Mouse (Mus musculus) hindbrain, embryonic 15.5 days (tissue): ENCODE measurements around the gene 1700020A23Rik. TPM values are rescaled to one million over a fixed set of nuclear protein-coding genes. Genes with fewer than 3 reads are reported as not detected.
"Not testable (repeated sequence)": the region's sequence is repeated elsewhere in the genome, so short reads cannot be mapped to it uniquely, and the experiment has no call there.

Experiments
- ATAC-seq: fragments of 200-750 bp; cut with Nextera tagmentation; 2 replicates; pipeline ENCODE4 v1.8.0; 2017; ENCODE audit warnings: low read depth, moderate number of reproducible peaks, moderate TSS enrichment; ENCODE audit not compliant: low FRiP score
- H3K27ac ChIP-seq: fragments of 300-500 bp; sonication (generic); replicated peaks from 2 replicates; pipeline ENCODE4 v1.5.1; 2015; ENCODE audit warnings: mild to moderate bottlenecking, inconsistent platforms
- H3K27me3 ChIP-seq: fragments of 300-500 bp; sonication (generic); 2 replicates; pipeline ENCODE4 v1.6.1; 2015; ENCODE audit warnings: control low read depth, inconsistent platforms
- H3K36me3 ChIP-seq: fragments of 300-500 bp; sonication (generic); 2 replicates; pipeline ENCODE4 v1.6.1; 2015; ENCODE audit warnings: control low read depth, inconsistent platforms
- H3K4me1 ChIP-seq: fragments of 300-500 bp; sonication (generic); replicated peaks from 2 replicates; pipeline ENCODE4 v1.6.1; 2015; ENCODE audit warnings: control low read depth, inconsistent platforms
- H3K4me2 ChIP-seq: fragments of 300-500 bp; sonication (generic); 2 replicates; pipeline ENCODE4 v1.6.1; 2015; ENCODE audit warnings: moderate library complexity, mild to moderate bottlenecking, inconsistent platforms
- H3K4me3 ChIP-seq: fragments of 300-500 bp; sonication (generic); 2 replicates; pipeline ENCODE4 v1.5.1; 2015; ENCODE audit warnings: mild to moderate bottlenecking, inconsistent platforms
- H3K9ac ChIP-seq: fragments of 300-500 bp; sonication (generic); 2 replicates; pipeline ENCODE4 v1.6.1; 2015; ENCODE audit warnings: inconsistent platforms
- H3K9me3 ChIP-seq: fragments of 300-500 bp; sonication (generic); 2 replicates; pipeline ENCODE4 v1.6.1; 2016; ENCODE audit warnings: control low read depth, inconsistent platforms
- WGBS: fragments of 180-500 bp; shearing (Covaris S2); methylation state at CpG from one replicate; pipeline ENCODE4 v1.1.7; 2015; 5-methylcytosine and 5-hydroxymethylcytosine counted together
- polyA plus RNA-seq: library from polyadenylated mRNA; unstranded; fragments of >200 nt; fragmentation: Nextera tagmentation; extraction: Ambion mirVana; gene quantifications from 2 replicates; pipeline ENCODE4 v1.2.1, GENCODE M21; 2015

Gene 1700020A23Rik
- polyA plus RNA-seq: 0.38 and 0.97 TPM in 2 replicates

DNA sequence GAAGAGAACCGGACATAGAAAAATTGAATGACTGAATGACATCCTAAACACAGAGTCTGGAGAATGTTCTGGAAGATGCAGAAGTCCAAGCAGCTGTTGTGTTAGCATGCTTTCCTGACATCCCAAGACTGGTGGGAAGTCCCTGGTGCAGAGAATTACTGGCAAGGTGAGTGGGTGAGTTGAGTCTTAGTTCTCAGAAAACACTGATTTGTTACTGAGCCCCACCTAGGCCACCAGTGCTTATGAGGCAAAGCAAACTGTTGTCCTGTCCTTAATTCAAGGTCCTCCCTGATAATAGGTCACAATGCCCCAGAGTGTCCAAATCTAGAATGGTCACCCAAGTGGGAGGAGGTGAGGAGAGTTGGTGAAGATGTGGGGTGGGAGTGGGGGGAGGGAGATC is at the start of gene 1700020A23Rik, which contains the start of gene Gm28372:
TSS of gene 1700020A23Rik (plus strand) at position 321 of the 400 bp plus-strand sequence.
TSS of gene Gm28372 (plus strand) at position 301 of the 400 bp plus-strand sequence.
- Histone ChIP-seq H3K4me2 (no peak within 1 kb of the TSS), H3K36me3 (no peaks in the 10 kb centered on the region), H3K27ac (no peak within 1 kb of the TSS), H3K9ac (no peak within 1 kb of the TSS), H3K4me3 (no peak within 1 kb of the TSS), H3K9me3 (no peaks in the 10 kb centered on the region), H3K4me1 (0 out of 2 replicates have a peak, but pooled peaks cover 4% of the 10 kb centered on the region), H3K27me3 (no peaks in the 10 kb centered on the region)
- 92% methylated on average over 1 of the region's 1 CpGs for WGBS
- no peak for ATAC-seq

DNA sequence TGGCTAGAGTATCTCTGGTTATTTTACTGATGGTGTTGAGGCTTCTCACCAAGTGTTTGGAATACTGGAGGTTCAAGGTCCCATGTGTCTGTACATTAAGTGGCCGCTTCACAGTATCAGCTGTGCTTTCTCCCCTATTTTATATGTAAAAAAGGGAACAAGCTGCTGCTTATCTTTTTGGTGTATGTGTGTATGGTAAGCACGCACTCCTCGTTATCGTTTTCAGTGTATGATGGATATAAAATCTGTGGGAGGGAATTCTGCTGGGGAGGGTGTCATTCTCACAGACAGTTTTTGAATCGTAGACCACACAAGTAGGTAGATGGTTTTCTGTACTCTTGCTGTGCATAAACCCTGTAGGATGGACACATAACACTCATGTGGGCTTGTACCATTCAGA is 47.5 kb upstream of the 1700020A23Rik start:
- Histone ChIP-seq H3K9me3 (no peaks in the 10 kb centered on the region), H3K27me3 (peaks cover 35% of the 10 kb centered on the region), H3K4me1 (peaks cover 6% of the 10 kb centered on the region), H3K9ac (no peak overlapping the region), H3K36me3 (no peaks in the 10 kb centered on the region), H3K27ac (no peak overlapping the region), H3K4me2 (no peak overlapping the region), H3K4me3 (no peak overlapping the region)
- 88% methylated on average over 5 of the region's 5 CpGs for WGBS
- ATAC-seq: no peak

DNA sequence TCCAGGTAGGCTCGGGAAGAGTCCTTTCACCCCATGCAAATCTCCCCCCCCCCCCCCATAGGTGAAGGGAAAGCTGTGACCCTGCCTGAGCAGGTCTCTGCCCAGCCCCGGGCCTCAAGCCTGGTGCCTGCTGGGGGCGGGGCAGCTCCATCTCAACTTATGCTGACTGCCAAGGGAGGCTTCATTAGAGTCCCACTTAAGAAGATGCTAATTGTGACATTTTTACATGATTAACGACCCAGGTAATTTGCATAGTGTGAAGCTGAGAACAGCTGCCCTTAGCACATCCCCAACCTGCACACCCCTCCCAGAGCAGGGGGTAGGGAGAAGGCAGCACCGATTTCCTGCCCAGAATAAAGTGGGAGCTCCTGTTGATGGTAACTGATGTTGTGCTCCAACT is 46.2 kb upstream of the 1700020A23Rik start:
- peaks cover 48% of the 10 kb centered on the region for H3K27me3 ChIP-seq
- 16% methylated on average over 5 of the region's 5 CpGs for WGBS

DNA sequence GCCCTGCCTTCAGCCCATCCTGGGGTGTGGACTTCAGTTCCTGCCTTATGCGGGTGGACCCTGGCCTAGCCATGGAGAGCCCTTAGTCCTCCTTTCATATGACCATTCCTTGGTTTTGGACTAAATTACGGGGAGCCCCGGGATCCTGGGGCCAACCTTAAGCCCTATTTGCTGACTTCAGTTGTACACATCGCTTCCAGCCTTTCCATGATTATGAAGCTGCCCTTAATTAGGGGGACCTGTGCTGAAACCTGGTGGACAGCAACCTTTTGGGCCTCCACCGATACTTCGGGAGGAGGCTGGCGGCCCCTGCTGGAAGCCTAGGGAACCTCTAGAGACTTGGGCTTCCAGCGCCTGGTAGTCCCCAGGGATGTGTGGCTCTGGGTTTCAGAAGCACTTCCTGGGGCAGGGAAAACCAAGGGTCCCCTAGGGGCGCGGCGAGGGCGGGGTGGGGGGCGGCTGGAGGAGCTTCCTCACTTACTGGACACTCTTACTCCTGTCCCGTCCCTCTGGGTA is 42.5 kb upstream of the 1700020A23Rik start:
- Histone ChIP-seq H3K36me3 (no peaks in the 10 kb centered on the region), H3K4me3 (no peak overlapping the region), H3K27ac (no peak overlapping the region), H3K9ac (no peak overlapping the region), H3K4me1 (peaks cover 8% of the 10 kb centered on the region), H3K9me3 (no peaks in the 10 kb centered on the region), H3K4me2 (no peak overlapping the region), H3K27me3 (peaks cover 50% of the 10 kb centered on the region)
- peak; percentile 43; the same call in 1 of the 2 replicates for ATAC-seq
- 5% methylated on average over 14 of the region's 14 CpGs for WGBS

More for the DNA sequence above, 46.2 kb upstream of the 1700020A23Rik start:
- Histone ChIP-seq H3K4me3 (no peak overlapping the region), H3K27ac (no peak overlapping the region), H3K36me3 (no peaks in the 10 kb centered on the region), H3K9me3 (no peaks in the 10 kb centered on the region), H3K4me1 (peaks cover 8% of the 10 kb centered on the region), H3K9ac (no peak overlapping the region), H3K4me2 (no peak overlapping the region)
- ATAC-seq: 0 out of 2 replicates have a peak, but pooled peaks have one; percentile 30

DNA sequence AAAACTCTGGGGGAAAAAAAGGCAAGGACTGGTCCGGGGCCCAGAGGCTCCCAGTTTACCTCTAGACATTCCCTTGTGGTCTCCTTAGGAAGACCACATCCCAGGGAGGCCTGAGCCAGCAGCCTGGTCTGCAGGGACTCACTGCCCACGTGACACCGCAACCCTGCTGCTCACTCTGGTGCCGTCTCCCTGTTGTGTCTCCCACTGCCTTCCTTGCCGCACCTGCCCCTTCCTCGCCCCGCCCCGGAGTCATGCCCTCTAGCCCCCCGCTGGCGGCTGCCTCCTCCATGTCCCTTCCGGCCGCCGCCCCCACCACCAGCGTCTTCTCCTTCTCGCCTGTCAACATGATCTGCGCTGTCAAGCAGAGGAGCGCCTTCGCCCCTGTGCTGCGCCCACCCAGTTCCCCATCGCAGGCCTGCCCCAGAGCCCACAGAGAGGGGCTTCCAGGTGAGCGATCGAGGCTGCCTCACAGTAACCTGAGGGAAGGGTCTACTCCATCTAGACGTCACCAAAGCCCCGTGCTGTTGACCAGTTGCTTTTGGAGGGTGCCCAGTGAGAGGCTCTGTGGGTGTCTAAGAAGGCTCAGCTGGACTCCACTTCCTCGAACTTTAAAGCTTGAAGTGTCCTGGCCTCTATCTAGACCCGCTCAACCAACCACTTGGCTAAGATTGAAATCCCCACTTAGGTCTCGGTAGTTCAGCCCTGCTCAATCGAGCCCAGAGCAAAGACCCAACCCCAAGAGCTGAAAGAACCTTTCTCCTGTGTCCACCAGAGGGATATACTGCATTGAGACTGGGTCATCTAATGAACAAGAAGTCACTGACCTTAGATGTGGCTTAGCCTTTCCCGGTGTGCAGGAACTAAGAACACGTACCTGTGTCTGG is 39.6 kb upstream of the 1700020A23Rik start:
- Histone ChIP-seq H3K27ac (no peak overlapping the region), H3K4me1 (peaks cover 8% of the 10 kb centered on the region), H3K4me3 (peak overlapping the region; percentile 30), H3K9me3 (no peaks in the 10 kb centered on the region), H3K27me3 (peaks cover 36% of the 10 kb centered on the region), H3K4me2 (peak overlapping the region; percentile 57), H3K36me3 (no peaks in the 10 kb centered on the region), H3K9ac (peak overlapping the region; percentile 31)
- peak; percentile 61; the same call in 1 of the 2 replicates for ATAC-seq
- 11% methylated on average over 30 of the region's 30 CpGs for WGBS

DNA sequence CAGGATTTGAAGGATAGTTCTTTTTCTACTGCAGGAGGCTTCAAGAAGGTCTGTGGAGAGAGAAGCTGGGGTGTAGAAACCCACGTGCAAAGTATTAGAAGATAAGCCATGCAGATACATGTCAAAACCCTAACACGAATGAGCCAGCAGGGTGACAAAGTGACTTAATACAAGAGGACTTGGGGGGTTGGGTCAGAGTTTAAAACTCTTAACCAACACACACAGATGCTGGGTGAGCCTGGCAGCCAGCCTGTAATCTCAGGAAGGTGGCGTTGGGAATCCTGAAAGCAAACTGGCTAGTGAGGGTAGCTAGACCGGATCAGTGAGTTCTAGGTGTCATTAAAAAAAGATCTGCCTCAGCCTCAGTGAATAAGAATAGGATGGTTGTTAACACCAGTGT is 37.7 kb upstream of the 1700020A23Rik start:
- Histone ChIP-seq H3K36me3 (no peaks in the 10 kb centered on the region), H3K4me2 (no peak overlapping the region), H3K9me3 (no peaks in the 10 kb centered on the region), H3K27ac (no peak overlapping the region), H3K9ac (no peak overlapping the region), H3K4me3 (no peak overlapping the region), H3K4me1 (peaks cover 3% of the 10 kb centered on the region), H3K27me3 (peaks cover 17% of the 10 kb centered on the region)
- 65% methylated on average over 4 of the region's 4 CpGs for WGBS
- no peak for ATAC-seq

DNA sequence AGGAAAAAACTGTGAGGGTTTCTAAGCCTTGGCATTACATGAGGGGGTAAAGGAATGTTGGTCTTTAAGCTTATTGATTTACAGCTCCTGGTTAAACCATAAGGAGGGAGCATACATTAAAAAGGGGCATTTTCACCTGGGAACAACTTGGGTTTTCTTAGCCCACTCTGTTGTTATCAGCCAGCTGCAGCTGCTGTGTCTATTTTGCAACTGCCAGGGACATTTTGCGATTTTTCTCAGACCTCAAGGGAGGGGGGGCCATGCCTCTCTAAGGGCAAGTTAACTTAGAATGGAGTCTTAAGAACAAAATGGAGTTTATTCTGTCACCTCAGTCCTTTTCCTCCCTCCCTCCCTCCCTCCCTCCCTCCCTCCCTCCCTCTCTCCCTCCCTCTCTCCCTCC is 32.0 kb upstream of the 1700020A23Rik start:
- ATAC-seq, H3K27me3 ChIP-seq, H3K27ac ChIP-seq, H3K4me2 ChIP-seq, H3K4me1 ChIP-seq, H3K36me3 ChIP-seq, H3K9me3 ChIP-seq, H3K9ac ChIP-seq, H3K4me3 ChIP-seq: not testable (repeated sequence)
- 44% methylated on average over 1 of the region's 1 CpGs for WGBS

DNA sequence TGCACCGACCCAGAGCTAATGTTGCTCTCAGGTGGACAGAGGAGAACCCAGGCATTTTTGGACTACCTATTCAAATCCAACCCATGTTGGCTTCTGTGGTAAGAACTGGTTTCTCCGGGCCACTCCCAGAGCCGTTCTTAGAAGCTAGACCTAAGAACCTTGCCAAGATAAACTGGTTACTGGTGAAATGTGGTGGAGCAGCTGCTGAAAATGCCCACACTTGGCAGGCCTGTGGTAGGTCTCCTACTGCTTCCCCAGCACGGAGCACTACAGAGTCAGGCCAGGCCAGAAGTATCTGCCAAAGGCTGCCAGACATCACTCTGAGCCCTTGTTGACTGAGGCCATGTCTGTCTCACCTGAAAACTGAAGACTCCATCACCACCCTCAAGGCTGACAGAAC is 30.1 kb upstream of the 1700020A23Rik start:
- Histone ChIP-seq H3K27me3 (no peaks in the 10 kb centered on the region), H3K4me1 (no peaks in the 10 kb centered on the region), H3K9me3 (no peaks in the 10 kb centered on the region), H3K9ac (no peak overlapping the region), H3K4me2 (no peak overlapping the region), H3K27ac (no peak overlapping the region), H3K4me3 (no peak overlapping the region), H3K36me3 (no peaks in the 10 kb centered on the region)
- WGBS: 81% methylated on average over 4 of the region's 4 CpGs
- ATAC-seq: no peak

DNA sequence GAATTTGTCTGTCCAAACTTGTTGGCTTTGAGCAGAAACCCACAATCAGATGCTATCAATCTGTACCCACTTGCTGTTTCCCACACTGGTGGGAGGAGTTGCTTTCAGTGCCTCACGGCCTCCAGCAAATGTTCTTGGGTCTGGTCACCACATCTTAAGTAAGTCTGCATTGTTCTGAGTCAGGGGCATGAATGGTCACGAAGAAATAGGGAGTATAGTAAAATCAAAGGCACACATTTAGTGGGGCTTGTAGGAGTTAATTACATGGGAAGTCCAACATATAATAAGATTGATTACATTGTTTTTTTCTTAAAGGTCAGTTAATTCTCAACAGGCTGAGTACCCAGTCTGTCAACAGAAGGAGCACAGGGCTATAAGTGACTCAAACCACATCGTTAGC is 21.9 kb upstream of the 1700020A23Rik start:
- ATAC-seq: no peak

DNA sequence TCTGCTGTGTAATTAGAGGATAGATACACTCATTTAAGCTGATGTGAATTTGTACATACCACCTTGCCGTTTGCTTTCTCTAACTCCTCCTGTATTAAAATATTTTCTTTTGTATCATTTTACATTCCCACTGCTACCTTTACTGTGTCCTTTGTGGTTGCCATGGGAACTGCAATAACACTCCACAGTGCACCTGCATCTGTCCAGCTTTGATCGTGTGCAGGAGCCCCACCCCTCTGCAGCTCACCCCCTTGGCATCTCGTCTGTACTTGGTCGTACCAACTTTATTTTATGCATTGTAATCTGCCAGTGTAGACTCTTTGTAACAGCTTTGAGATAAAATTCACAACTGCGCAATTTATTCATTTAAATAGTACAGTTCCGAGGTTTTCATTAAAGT is 21.2 kb upstream of the 1700020A23Rik start:
- Histone ChIP-seq H3K4me2 (no peak overlapping the region), H3K36me3 (no peaks in the 10 kb centered on the region), H3K27ac (no peak overlapping the region), H3K4me3 (no peak overlapping the region), H3K4me1 (no peaks in the 10 kb centered on the region), H3K9ac (no peak overlapping the region), H3K27me3 (no peaks in the 10 kb centered on the region; the same call in 1 of the 2 replicates), H3K9me3 (no peaks in the 10 kb centered on the region)
- whole genome bisulfite sequencing: 66% methylated on average over 6 of the region's 6 CpGs
- no peak for ATAC-seq

More for the DNA sequence above, 21.9 kb upstream of the 1700020A23Rik start:
- Histone ChIP-seq H3K36me3 (no peaks in the 10 kb centered on the region), H3K4me2 (no peak overlapping the region), H3K4me1 (no peaks in the 10 kb centered on the region), H3K9ac (no peak overlapping the region), H3K9me3 (no peaks in the 10 kb centered on the region), H3K27ac (no peak overlapping the region), H3K4me3 (no peak overlapping the region), H3K27me3 (no peaks in the 10 kb centered on the region; the same call in 1 of the 2 replicates)
- WGBS: 47% methylated on average over 3 of the region's 3 CpGs

DNA sequence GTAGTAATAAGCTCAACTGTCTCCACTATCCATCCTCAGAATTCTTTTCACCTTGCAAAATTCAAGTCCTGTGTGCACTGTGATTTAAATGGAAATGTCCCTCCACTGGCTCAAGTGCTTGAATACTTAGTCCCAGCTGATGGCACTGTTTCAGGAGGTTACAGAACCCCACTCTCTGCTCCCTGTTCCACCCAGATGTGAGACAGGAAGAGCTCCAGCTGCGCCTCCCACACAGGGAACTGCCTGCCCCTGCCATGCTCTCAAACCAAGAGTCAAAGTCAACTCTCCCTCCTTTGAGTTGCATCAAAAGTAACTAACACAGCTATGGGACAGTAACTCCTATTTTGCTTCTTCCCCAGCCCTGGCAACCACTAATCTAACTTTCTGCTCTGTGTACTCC is 18.8 kb upstream of the 1700020A23Rik start:
- H3K9me3 ChIP-seq: no peaks in the 10 kb centered on the region
- no peak overlapping the region for H3K4me2 ChIP-seq
- H3K27me3 ChIP-seq: no peaks in the 10 kb centered on the region; the same call in 1 of the 2 replicates
- no peak overlapping the region for H3K9ac ChIP-seq
- WGBS: 85% methylated on average over 1 of the region's 1 CpGs
- ATAC-seq: no peak
- H3K27ac ChIP-seq: no peak overlapping the region
- H3K4me1 ChIP-seq: no peaks in the 10 kb centered on the region
- no peaks in the 10 kb centered on the region for H3K36me3 ChIP-seq
- H3K4me3 ChIP-seq: no peak overlapping the region

DNA sequence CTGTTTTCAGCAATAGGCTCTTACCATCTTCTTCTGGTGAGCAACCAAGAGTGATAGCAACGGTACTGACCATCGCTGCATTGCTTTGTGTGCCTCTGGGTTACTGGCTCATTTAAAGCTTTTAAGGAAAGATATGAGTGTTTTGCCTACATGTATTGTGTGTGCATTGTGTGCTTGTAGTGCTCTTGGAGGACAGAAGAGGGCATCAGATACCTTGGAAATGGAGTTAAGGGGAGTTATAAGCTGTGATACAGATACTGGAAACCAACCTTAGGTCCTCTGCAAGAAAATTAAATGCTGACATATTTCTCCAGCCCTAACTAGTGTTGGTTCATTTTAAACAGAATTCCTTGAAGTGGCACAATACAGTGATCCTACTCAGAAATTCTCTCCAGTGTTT is 16.3 kb upstream of the 1700020A23Rik start:
- Histone ChIP-seq H3K36me3 (no peaks in the 10 kb centered on the region; the same call in 1 of the 2 replicates), H3K4me3 (no peak overlapping the region), H3K4me2 (no peak overlapping the region), H3K4me1 (no peaks in the 10 kb centered on the region), H3K9ac (no peak overlapping the region), H3K27ac (no peak overlapping the region), H3K27me3 (no peaks in the 10 kb centered on the region), H3K9me3 (no peaks in the 10 kb centered on the region)
- no peak for ATAC-seq
- 72% methylated on average over 2 of the region's 2 CpGs for WGBS
